Mouse (Mus musculus): ENCODE measurements around the gene Jakmip3. TPM values are rescaled to one million over a fixed set of nuclear protein-coding genes. Genes with fewer than 3 reads are reported as not detected.

Jakmip3 gene
- 0.62 TPM for polyA plus RNA-seq (2015; fragmentation: Illumina TruSeq; extraction: RNeasy Lipid Tissue Mini Kit (QIAGEN cat#74804); ENCODE audit: insufficient read depth, low replicate concordance)

GRCm38 (mm10) chr7:138940612-138941461 is at the start of gene Jakmip3:
Gene Jakmip3 (plus strand): TSS chr7:138940730.

GRCm38 (mm10) chr7:138909277-138910192 is 31.0 kb upstream of the Jakmip3 start, which contains the start of gene Bnip3:
Gene Bnip3 (minus strand): TSS chr7:138909519.

GRCm38 (mm10) chr7:139085629-139086194 is 145.2 kb downstream of the Jakmip3 start, which contains the start of gene Dpysl4:
Gene Dpysl4 (plus strand): TSS chr7:139086001.

Other genes with a start within 250 kb of the Jakmip3 start
- gene Ppp2r2d, start 94.7 kb upstream of the Jakmip3 start, polyA plus RNA-seq (2015; fragmentation: Illumina TruSeq; extraction: RNeasy Lipid Tissue Mini Kit (QIAGEN cat#74804); ENCODE audit: insufficient read depth, low replicate concordance): 44.9 TPM
- gene Mapk1ip1, start 94.5 kb upstream of the Jakmip3 start, polyA plus RNA-seq (2015; fragmentation: Illumina TruSeq; extraction: RNeasy Lipid Tissue Mini Kit (QIAGEN cat#74804); ENCODE audit: insufficient read depth, low replicate concordance): 46.3 TPM
- 21.1 TPM for gene Bnip3, start 31.2 kb upstream of the Jakmip3 start, polyA plus RNA-seq (2015; fragmentation: Illumina TruSeq; extraction: RNeasy Lipid Tissue Mini Kit (QIAGEN cat#74804); ENCODE audit: insufficient read depth, low replicate concordance)
- 0.19 TPM for gene Dpysl4, start 145.3 kb downstream of the Jakmip3 start, polyA plus RNA-seq (2015; fragmentation: Illumina TruSeq; extraction: RNeasy Lipid Tissue Mini Kit (QIAGEN cat#74804); ENCODE audit: insufficient read depth, low replicate concordance)